Mouse (Mus musculus) testis, adult 2 months (tissue): Measurements from ENCODE around the gene Tia1.

Experiments
- CTCF ChIP-seq: fragments of 200-500 bp; IDR thresholded peaks from 2 replicates; pipeline ENCODE4 v1.5.1; 2012; ENCODE audit warnings: low read depth, mild to moderate bottlenecking, inconsistent platforms, low read length, moderate library complexity; ENCODE audit not compliant: control insufficient read depth, insufficient read depth, insufficient replicate concordance
- POLR2A ChIP-seq: fragments of 200-500 bp; IDR thresholded peaks from 2 replicates; pipeline ENCODE4 v1.6.1; 2012; ENCODE audit warnings: low read depth, mild to moderate bottlenecking, inconsistent platforms, low read length, moderate library complexity; ENCODE audit not compliant: control insufficient read depth

- no peak for TF ChIP-seq CTCF
- no peak for TF ChIP-seq POLR2A
These were observed 27.5 kb downstream of the Tia1 start for GRCm38 (mm10) chr6:86431531-86431930.
